Mouse (Mus musculus): ENCODE measurements around the gene Zfp446.

Zfp446 gene

GRCm38 (mm10) chr7:13023928-13024731, 46.5 kb downstream of the Zfp446 start:
- DNase-seq (ENCODE audit: low read depth, low spot score), result peak; percentile 97

GRCm38 (mm10) chr7:13024805-13025204, 47.2 kb downstream of the Zfp446 start:
- peak; percentile 79 for DNase-seq (ENCODE audit: low read depth, low spot score)

- DNase-seq (ENCODE audit: low read depth, low spot score), result no peak
These were observed 48.0 kb downstream of the Zfp446 start for GRCm38 (mm10) chr7:13025511-13026112.

GRCm38 (mm10) chr7:13028986-13029385, 51.3 kb downstream of the Zfp446 start:
- DNase-seq (ENCODE audit: low read depth, low spot score), result no peak

- peak; percentile 56 for DNase-seq (ENCODE audit: low read depth, low spot score)
These were observed 53.4 kb downstream of the Zfp446 start for GRCm38 (mm10) chr7:13031069-13031468.

GRCm38 (mm10) chr7:13031983-13032382, 54.3 kb downstream of the Zfp446 start:
- DNase-seq (ENCODE audit: low read depth, low spot score), result no peak

- no peak for DNase-seq (ENCODE audit: low read depth, low spot score)
These were observed 54.9 kb downstream of the Zfp446 start for GRCm38 (mm10) chr7:13032541-13032940.

- no peak for DNase-seq (ENCODE audit: low read depth, low spot score)
These were observed 56.0 kb downstream of the Zfp446 start for GRCm38 (mm10) chr7:13033451-13034147.

GRCm38 (mm10) chr7:13034148-13034977, 56.7 kb downstream of the Zfp446 start, which contains the start of gene Chmp2a:
Chmp2a (minus strand) TSS chr7:13034807.
- peak; percentile 99 for DNase-seq (ENCODE audit: low read depth, low spot score)

Data from brain, adult 2 months (tissue).